Mouse (Mus musculus) hindbrain, embryonic 11.5 days (tissue): ENCODE measurements around the gene Eva1c. TPM values are rescaled to one million over a fixed set of nuclear protein-coding genes. Genes with fewer than 3 reads are reported as not detected.
"Not testable (repeated sequence)": the region's sequence is repeated elsewhere in the genome, so short reads cannot be mapped to it uniquely, and the experiment has no call there.

Experiments used
- ATAC-seq: fragments of 200-750 bp; cut with Nextera tagmentation; 2 replicates; pipeline ENCODE4 v1.8.0; 2017; ENCODE audit warnings: mild to moderate bottlenecking, moderate TSS enrichment, moderate library complexity; ENCODE audit not compliant: low FRiP score
- DNase-seq: peaks from one replicate; pipeline ENCODE4 v3.0.0-alpha.2; 2015; ENCODE audit warnings: low spot score
- H3K27ac ChIP-seq: fragments of 300-500 bp; sonication (generic); 2 replicates; pipeline ENCODE4 v1.5.1; 2014; ENCODE audit warnings: mild to moderate bottlenecking, low read depth, low read length
- H3K27me3 ChIP-seq: fragments of 300-500 bp; sonication (generic); 2 replicates; pipeline ENCODE4 v1.6.1; 2014; ENCODE audit warnings: mild to moderate bottlenecking, low read length, moderate library complexity, mixed read lengths; ENCODE audit not compliant: control insufficient read depth, insufficient read depth
- H3K36me3 ChIP-seq: fragments of 300-500 bp; sonication (generic); 2 replicates; pipeline ENCODE4 v1.6.1; 2014; ENCODE audit warnings: mild to moderate bottlenecking, low read length, moderate library complexity, mixed read lengths; ENCODE audit not compliant: control insufficient read depth, insufficient read depth
- H3K4me1 ChIP-seq: fragments of 300-500 bp; sonication (generic); replicated peaks from 2 replicates; pipeline ENCODE4 v1.6.1; 2014; ENCODE audit warnings: low read length, mixed read lengths; ENCODE audit not compliant: control insufficient read depth, insufficient read depth
- H3K4me2 ChIP-seq: fragments of 300-500 bp; sonication (generic); replicated peaks from 2 replicates; pipeline ENCODE4 v1.6.1; 2014; ENCODE audit warnings: mild to moderate bottlenecking, low read depth, low read length
- H3K4me3 ChIP-seq: fragments of 300-500 bp; sonication (generic); 2 replicates; pipeline ENCODE4 v1.5.1; 2014; ENCODE audit warnings: low read depth, low read length
- H3K9ac ChIP-seq: fragments of 300-500 bp; sonication (generic); 2 replicates; pipeline ENCODE4 v1.6.1; 2014; ENCODE audit warnings: low read depth, low read length
- H3K9me3 ChIP-seq: fragments of 300-500 bp; sonication (generic); 2 replicates; pipeline ENCODE4 v1.6.1; 2016; ENCODE audit warnings: low read length; ENCODE audit not compliant: control insufficient read depth
- WGBS: fragments of 180-500 bp; shearing (Covaris S2); extraction: QIAGEN DNeasy Blood & Tissue Kit; methylation state at CpG from one replicate; pipeline ENCODE4 v1.1.7; 2014; 5-methylcytosine and 5-hydroxymethylcytosine counted together
- polyA plus RNA-seq: library from polyadenylated mRNA; unstranded; fragments of >200 nt; fragmentation: Nextera tagmentation; extraction: Ambion mirVana; gene quantifications from 2 replicates; pipeline ENCODE4 v1.2.1, GENCODE M21; 2014

The Eva1c gene
- polyA plus RNA-seq, 1 experiment from 2014 or later: 1.9 TPM

DNA sequence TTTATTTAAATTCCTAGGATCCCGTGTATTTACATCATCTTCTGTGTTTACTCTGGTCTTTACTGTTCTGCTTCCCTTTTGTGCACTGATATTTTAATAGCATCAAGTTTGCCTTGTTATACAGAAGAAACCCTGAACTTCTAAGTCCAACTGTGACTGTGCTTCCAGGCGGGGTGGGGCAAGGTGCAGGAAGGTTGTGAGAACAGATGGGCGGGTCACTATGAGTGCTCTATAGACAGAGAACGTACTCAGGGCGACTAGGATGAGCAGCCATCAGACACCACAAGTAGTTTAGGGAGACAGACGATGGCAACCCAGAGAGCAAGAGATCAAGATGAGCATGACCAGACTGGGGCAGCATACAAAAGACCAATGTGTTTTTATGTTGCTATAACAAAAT, 6.2 kb upstream of the Eva1c start:
- DNase-seq: no peak
- Histone ChIP-seq H3K27me3 (no peaks in the 10 kb centered on the region), H3K36me3 (no peaks in the 10 kb centered on the region), H3K4me1 (no peaks in the 10 kb centered on the region), H3K9me3 (no peaks in the 10 kb centered on the region), H3K4me2 (no peak overlapping the region), H3K9ac (no peak overlapping the region), H3K27ac (no peak overlapping the region), H3K4me3 (no peak overlapping the region)
- ATAC-seq: no peak
- WGBS: 84% methylated on average over 6 of the region's 6 CpGs

DNA sequence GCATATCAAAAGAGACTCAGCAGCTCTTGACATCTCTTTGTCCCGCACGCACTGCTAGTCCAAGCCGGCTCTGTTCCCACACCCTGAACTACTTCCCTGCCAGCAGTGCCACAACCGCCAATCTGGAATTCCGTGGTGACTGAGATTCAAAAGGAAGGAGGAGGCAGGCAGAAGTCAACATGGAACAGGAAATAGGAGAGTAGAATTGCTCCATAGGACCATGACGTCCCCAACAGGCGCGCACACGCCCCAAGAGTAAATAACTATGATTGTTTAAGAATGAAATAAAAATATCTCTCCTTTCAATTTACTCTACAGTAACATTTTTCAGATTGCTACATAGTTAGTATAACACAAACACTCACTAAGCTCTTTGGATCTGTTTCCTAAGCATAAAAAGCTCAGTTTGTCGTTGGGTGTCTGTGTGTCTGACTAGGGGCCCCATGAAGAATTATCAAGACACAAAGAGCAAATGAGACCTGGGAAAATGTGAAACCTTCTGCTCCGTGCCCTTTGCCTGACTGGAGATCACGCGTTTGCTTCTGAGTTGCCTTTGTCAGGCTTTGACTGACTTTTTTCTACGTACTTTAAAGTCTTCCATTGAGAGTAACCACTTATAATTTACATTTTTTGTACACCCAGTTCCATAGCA, 5.3 kb upstream of the Eva1c start:
- no peak overlapping the region for H3K9ac ChIP-seq
- no peaks in the 10 kb centered on the region for H3K36me3 ChIP-seq
- no peaks in the 10 kb centered on the region for H3K9me3 ChIP-seq
- H3K27me3 ChIP-seq: no peaks in the 10 kb centered on the region
- no peaks in the 10 kb centered on the region for H3K4me1 ChIP-seq
- no peak overlapping the region for H3K4me2 ChIP-seq
- 88% methylated on average over 14 of the region's 14 CpGs for WGBS
- no peak for DNase-seq
- no peak overlapping the region for H3K27ac ChIP-seq
- no peak overlapping the region for H3K4me3 ChIP-seq
- ATAC-seq: no peak

DNA sequence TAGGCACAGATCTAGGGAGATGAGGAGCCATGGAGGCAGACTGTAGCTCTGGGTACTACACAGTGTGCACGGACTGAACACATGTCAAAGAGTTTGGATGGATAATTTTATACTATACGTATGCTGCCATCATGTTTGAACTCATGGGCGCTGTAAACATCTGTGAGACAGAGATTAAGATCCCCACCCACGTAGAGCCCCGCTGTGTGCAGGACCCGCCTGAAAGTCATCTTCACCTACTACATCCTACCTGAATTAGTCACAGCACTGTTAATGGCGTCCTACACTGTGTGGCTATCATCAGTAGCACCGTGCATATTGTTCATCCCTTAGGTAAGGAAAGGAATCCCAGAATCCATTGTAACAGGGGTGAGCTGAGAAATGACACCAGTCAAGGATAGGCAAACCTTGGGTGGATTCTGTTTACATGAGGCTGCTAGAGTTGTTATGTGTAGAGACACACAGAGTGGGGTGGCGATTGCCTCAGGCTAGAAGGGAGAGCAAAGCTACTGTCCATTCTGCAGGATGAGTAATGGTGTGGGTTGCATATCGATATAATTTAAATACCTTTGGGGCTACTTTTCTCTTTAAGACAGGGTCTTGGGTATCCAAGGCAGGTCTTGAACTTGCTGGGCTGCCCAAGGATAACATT, 4.1 kb upstream of the Eva1c start:
- ATAC-seq: no peak
- Histone ChIP-seq H3K4me3 (no peak overlapping the region), H3K27ac (no peak overlapping the region), H3K27me3 (no peaks in the 10 kb centered on the region), H3K4me1 (no peaks in the 10 kb centered on the region), H3K4me2 (no peak overlapping the region), H3K9me3 (no peaks in the 10 kb centered on the region), H3K9ac (no peak overlapping the region), H3K36me3 (no peaks in the 10 kb centered on the region)
- no peak for DNase-seq
- WGBS: 91% methylated on average over 10 of the region's 10 CpGs

DNA sequence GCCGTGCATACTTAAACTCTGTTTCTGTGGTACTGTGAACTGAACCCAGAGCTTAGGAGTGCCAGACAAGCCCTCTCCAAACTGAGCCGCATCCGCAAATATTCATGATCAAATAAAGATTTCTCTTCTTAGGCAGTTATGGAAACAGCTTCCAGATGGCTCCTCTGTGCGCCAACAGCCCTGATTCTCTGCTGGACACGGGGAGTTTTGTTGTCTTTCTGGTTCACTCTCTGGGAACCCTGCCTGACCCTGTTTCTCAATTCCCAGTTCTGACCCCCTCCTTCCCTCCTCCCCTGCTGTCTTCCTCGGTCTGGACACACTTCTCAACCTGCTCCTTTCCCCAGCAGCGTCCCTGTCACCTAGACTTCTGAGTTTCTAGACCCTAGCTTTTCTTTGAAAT, 3.5 kb upstream of the Eva1c start:
- H3K9me3 ChIP-seq: no peaks in the 10 kb centered on the region
- no peak overlapping the region for H3K9ac ChIP-seq
- ATAC-seq: no peak
- no peaks in the 10 kb centered on the region for H3K4me1 ChIP-seq
- no peaks in the 10 kb centered on the region for H3K36me3 ChIP-seq
- no peak overlapping the region for H3K4me3 ChIP-seq
- no peaks in the 10 kb centered on the region for H3K27me3 ChIP-seq
- DNase-seq: no peak
- no peak overlapping the region for H3K27ac ChIP-seq
- WGBS: 60% methylated on average over 7 of the region's 7 CpGs
- no peak overlapping the region for H3K4me2 ChIP-seq

DNA sequence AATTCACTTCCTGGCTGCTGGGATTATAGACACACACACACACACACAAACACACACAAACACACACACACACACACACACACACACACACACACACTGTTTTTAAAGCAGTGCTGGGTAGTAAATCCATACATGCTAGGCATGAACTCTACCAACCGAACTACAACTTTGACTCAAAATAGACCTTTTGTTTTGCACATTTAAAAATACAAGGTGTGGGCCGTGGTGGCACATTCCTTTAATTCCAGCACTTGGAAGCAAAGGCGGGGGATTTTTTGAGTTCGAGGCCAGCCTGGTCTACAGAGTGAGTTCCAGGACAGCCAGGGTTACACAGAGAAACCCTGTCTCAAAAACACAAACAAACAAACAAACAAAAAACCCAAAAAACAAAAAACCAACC, 2.5 kb upstream of the Eva1c start:
- ATAC-seq, H3K4me3 ChIP-seq, H3K9me3 ChIP-seq, H3K4me1 ChIP-seq, H3K9ac ChIP-seq, H3K27me3 ChIP-seq, DNase-seq, H3K4me2 ChIP-seq, H3K27ac ChIP-seq, H3K36me3 ChIP-seq: not testable (repeated sequence)
- 76% methylated on average over 4 of the region's 4 CpGs for WGBS

DNA sequence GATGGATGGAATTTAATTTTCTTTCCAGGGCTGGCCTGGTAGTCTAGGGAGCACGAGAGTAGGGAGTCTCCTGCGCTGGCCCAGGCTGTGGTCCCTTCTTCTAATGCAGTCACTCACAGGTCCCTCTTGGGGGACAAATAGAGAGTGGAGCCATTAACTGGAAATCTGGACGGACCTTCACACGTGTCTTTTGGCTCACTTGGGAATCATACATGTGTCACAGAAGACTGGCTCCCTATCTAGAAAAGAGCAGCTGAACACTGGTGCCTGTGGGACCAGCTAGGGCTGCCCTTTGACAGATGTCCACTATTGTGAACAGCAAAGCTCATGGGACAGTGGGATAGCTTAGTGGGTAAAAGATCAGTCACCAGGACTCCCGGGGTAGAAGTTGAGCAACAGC, 478 bp upstream of the Eva1c start:
- H3K4me2 ChIP-seq: no peak overlapping the region
- H3K4me3 ChIP-seq: no peak overlapping the region
- DNase-seq (no peak), ATAC-seq (no peak)
- no peaks in the 10 kb centered on the region for H3K36me3 ChIP-seq
- no peak overlapping the region for H3K9ac ChIP-seq
- no peaks in the 10 kb centered on the region for H3K9me3 ChIP-seq
- 79% methylated on average over 5 of the region's 5 CpGs for WGBS
- 0 out of 2 replicates have a peak, but pooled peaks cover 2% of the 10 kb centered on the region for H3K4me1 ChIP-seq
- H3K27ac ChIP-seq: no peak overlapping the region
- H3K27me3 ChIP-seq: peaks cover 14% of the 10 kb centered on the region

DNA sequence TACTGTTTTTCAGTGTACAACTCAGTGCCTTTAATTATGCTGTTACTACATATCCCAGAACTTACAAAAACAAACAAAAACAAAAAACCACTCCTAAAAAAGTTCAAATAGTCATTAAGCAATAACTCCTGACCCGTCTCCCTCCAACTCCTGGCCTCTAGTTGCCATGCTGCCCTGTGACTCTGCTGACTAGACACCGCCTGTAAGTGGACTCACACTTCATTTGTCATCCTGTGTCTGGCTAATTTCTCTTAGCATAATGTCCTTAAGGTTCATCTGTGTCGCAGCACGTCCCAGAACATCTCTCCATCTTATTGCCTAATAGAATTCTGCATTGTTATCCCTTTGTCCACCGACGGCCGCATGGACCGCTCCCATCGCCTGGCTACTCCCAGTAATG, 979 bp downstream of the Eva1c start:
- DNase-seq (no peak), ATAC-seq (no peak)
- no peaks in the 10 kb centered on the region for H3K36me3 ChIP-seq
- H3K9ac ChIP-seq: no peak overlapping the region
- H3K27me3 ChIP-seq: peaks cover 25% of the 10 kb centered on the region
- H3K4me3 ChIP-seq: no peak overlapping the region
- no peak overlapping the region for H3K4me2 ChIP-seq
- no peak overlapping the region for H3K27ac ChIP-seq
- peaks cover 6% of the 10 kb centered on the region; the same call in 1 of the 2 replicates for H3K4me1 ChIP-seq
- WGBS: 80% methylated on average over 9 of the region's 9 CpGs
- H3K9me3 ChIP-seq: no peaks in the 10 kb centered on the region

DNA sequence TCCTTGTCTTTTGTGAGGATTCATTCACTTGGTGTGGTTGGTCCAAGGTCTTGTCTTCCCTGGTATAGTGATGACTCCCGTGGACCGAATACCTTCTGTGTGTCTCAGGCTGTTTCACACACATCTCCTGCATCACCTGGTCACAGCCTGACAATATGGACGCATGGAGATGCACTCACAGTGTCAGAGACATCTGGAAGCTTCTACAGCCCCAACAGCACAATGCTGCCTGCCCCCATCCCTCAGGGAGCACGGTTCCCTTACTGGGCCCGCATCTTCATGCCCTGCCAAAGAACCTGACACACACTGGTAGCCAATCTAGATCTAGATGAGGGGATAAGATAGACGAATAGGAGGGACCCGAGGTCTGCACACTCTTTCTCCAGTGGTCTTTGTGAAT, 2.6 kb downstream of the Eva1c start:
- no peak for DNase-seq
- H3K4me1 ChIP-seq: peaks cover 15% of the 10 kb centered on the region
- peaks cover 25% of the 10 kb centered on the region for H3K27me3 ChIP-seq
- no peak overlapping the region for H3K4me2 ChIP-seq
- no peak overlapping the region for H3K4me3 ChIP-seq
- no peak for ATAC-seq
- no peaks in the 10 kb centered on the region for H3K9me3 ChIP-seq
- no peaks in the 10 kb centered on the region for H3K36me3 ChIP-seq
- H3K9ac ChIP-seq: no peak overlapping the region
- no peak overlapping the region for H3K27ac ChIP-seq
- WGBS: 73% methylated on average over 7 of the region's 7 CpGs
